Mouse (Mus musculus) heart, adult 8-10 months (tissue): ENCODE results near the gene Pdcd2. TPM values are rescaled to one million over a fixed set of nuclear protein-coding genes. Genes with fewer than 3 reads are reported as not detected.

Experiments used
- DNase-seq: peaks from one replicate; pipeline ENCODE4 v3.0.0; 2022; ENCODE audit warnings: low spot score
- total RNA-seq, 4 experiments: library from RNA; stranded (reverse); gene quantifications; 2 replicates each; pipeline ENCODE4 v1.2.4; 2022

The Pdcd2 gene
- total RNA-seq, 4 experiments from 2014 or later = 16.6 to 19.2 (median 17.4) TPM

DNA sequence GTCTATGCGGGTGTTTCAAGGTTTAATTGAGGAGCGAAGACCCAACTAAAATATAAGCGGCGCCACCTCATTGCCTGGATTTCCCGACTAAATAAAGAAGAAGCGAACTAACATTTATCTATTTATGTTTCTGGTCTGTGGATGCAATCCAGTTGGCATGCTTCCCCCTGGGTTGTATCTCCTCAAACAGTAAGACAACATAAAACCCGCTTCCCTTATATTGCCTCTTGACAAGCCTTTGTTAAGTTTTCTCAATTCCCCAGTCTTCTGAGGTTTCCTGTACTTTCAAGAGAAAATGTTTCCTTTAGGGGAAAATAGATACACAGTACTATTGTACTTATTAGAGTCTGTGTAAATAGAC, 28.4 kb downstream of the Pdcd2 start:
- no peak for DNase-seq

DNA sequence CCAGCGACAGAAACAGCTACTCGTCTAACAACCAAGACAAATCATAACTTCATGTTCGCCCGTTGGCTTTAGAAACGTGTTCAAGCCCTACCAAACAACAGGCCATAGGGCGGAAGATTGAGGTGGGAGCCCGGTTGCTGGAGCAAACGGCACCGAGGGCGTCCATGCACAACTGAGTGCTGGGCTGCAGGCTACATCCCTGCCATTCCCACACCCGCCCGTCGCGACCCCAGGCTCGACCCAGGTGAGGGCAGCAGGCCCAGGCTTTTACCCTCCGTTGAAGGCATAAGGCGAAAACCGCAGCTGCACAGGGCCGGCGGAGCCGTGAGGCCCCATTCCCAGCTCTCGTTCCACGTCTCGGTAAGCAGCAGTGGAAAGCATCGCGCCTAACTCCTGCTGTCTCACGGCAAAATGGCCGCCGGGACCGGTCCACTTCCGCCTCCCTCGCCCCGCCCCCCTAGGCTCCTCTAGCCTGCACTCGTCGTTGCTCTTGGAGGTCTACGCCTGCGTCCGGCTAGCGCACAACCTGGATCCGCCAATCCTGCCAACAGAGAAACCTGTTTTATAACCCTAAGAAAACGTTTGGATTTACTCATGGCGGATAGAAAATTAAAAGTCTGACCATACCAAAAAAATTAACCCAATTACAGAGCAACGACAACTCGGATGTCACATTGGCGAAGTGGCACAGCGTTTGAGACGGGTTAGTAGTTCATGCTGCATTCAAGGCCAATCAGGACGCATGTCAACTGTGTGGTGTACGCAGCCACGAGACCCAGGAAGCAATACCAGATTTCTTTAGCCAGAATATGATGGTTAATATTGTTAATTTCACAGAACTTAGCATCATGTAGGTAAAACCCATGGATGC, 29.0 kb downstream of the Pdcd2 start:
- peak; percentile 91 for DNase-seq

DNA sequence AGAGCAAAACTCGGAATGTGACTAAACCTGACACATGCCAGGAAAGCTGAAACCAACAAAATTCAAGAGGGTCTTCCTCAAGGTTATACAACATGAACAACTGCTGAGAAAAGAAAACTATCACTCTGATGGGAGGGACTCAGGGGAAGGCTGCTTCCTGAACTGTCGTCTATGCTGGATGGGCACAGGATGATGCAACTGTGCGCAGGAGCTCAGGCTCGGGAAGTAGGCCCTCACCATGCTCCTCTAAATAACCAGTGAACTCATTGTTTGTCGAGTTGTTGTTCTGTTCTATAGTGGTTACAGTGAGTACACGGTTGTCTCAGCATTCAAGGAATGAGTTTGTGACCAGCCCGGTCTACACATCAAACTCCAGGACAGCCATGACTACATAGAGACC, 36.6 kb downstream of the Pdcd2 start:
- DNase-seq = no peak

DNA sequence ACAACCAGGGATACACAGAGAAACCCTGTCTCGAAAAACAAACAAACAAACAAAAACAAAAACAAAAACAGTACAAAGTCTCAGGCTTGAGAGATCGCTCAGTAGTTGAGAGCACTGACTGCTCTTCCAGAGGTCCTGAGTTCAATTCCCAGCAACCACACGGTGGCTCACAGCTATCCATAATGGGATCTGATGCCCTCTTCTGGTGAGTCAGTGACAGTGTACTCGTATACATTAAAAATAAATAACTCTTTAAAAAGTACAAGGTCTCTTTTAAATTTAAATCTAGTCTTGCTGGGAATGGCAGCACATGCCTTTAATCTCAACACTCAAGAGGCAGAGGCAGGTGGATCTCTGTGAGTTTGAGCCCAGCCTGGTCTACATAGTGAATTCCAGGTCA, 54.4 kb downstream of the Pdcd2 start:
- DNase-seq = no peak

Other genes starting within 250 kb of the Pdcd2 start
- gene Dll1, start 150.4 kb downstream of the Pdcd2 start, total RNA-seq = 1 to 10 TPM; 3.7 to 7.3 (median 5.7) TPM
- gene Fam120b, start 131.1 kb downstream of the Pdcd2 start, total RNA-seq = 10 to 100 TPM; 11.2 to 14.7 (median 14.2) TPM
- gene Psmb1, start 27.6 kb downstream of the Pdcd2 start, total RNA-seq = 100 to 1,000 TPM; 115 to 133 (median 121) TPM
- 10 to 100 TPM in 2 of 4 experiments, 1 to 10 TPM in 2; 8.4 to 11.2 (median 9.4) TPM for gene Tbp, start 27.4 kb downstream of the Pdcd2 start, total RNA-seq
- gene Prdm9, start 37.1 kb upstream of the Pdcd2 start, total RNA-seq = 1 to 10 TPM in 3 of 4 experiments, under 1 TPM in 1; 0.95 to 3.1 (median 1.4) TPM
- 10 to 100 TPM; 14.0 to 16.8 (median 15.8) TPM for gene Chd1, start 177.7 kb upstream of the Pdcd2 start, total RNA-seq